Mouse (Mus musculus): ENCODE data around the gene Hspb2.

Gene Hspb2

GRCm38 (mm10) chr9:50750706-50751105 lies 1.4 kb downstream of the Hspb2 start:
- DNase-seq (ENCODE audit: low spot score), result no peak

GRCm38 (mm10) chr9:50746214-50746677 lies 5.9 kb downstream of the Hspb2 start, which contains the start of gene 2310030G06Rik:
TSS of gene 2310030G06Rik (minus strand) at chr9:50746536.
- no peak for DNase-seq (ENCODE audit: low spot score)

DNA sequence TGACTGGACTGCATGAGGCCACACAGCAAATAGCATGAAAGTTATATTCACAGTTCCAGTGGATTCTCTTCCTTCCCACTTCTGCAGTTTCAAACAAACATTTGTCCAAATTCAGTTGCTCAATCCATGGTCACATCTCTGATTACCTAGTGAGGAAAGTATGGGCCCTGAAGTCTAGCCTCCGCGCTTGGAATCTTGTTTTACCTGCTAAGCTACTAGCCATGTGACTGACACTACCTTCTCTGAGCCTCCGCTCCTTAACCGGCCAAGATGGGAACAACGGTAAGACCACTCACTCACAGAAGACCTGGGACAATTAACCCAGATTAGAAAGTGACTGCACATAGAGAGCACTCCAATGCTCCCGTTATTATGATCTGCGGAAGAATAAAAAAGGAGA lies 6.3 kb downstream of the Hspb2 start:
- no peak for DNase-seq (ENCODE audit: low spot score)

DNA sequence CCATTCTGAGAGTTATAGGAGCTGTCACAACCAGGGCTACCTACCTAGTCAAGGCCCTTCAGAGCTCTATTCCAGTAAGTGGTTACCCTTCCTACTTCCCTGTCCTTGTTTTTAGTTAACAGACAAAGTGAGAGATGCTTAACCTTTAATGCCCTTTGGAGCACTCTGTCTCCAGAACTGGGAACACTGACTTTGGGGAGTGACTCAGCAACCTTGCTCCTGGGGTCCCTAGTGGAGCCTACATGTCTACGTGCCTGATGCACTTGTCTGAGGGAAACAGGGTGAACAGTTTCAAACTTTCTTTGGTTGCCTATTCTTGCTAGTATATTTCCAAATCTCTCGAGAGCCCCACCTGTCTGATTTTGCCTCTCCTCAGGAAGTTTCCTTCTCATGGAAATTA lies 9.4 kb downstream of the Hspb2 start:
- DNase-seq (ENCODE audit: low spot score), result no peak

- no peak for DNase-seq (ENCODE audit: low spot score)
These were observed 9.9 kb downstream of the Hspb2 start for GRCm38 (mm10) chr9:50742261-50742660.

DNA sequence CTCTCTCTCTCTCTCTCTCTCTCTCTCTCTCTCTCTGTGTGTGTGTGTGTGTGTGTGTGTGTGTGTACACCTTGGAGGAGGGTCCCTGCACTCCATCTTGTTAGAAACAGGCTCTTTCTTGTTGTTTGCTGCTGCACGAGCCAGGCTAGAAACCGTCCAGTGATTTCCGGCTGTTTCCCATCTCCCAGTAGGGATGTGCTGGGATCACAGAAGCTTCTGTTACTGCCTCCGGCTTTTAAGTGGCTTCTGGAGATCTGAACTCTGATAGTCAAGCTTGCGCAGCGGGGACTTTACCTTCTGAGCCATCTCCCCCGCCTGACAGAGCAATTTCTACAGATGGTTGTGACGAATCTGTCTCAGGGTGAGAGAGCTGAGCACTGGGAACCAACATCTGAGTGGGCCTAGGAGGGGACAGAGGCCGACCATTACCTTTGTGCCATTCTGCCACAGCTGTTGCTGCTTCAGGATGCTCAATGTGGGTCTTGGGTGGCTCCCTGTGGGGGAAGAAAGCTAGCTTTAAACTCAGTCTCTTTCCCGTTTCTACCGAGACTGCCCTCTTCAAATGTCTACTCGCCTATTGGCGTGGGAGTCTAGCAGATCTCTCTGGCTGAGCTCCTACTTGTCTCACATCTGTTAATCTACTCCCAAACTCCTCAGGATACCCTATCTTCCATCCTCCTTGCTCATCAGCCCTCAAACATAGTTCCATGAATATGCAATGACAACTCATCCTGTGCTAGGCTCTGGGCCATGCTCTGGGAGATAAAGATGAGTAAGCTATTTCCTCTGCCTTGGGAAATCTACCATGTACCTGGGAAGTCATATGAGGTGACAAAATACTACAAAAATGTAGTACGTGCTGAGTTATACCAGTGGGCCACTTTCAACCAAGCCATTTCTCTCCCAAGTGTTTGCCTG lies 11.0 kb downstream of the Hspb2 start:
- no peak for DNase-seq (ENCODE audit: low spot score)

- DNase-seq (ENCODE audit: low spot score), result peak; percentile 83
These were observed 13.0 kb downstream of the Hspb2 start, which contains the start of gene Dixdc1 for GRCm38 (mm10) chr9:50738914-50739870. TSS of gene Dixdc1 (minus strand) at chr9:50739517.

- DNase-seq (ENCODE audit: low spot score), result no peak
These were observed 17.2 kb downstream of the Hspb2 start for GRCm38 (mm10) chr9:50734989-50735388.

- DNase-seq (ENCODE audit: low spot score), result no peak
These were observed 19.6 kb downstream of the Hspb2 start for GRCm38 (mm10) chr9:50732560-50732959.

- DNase-seq (ENCODE audit: low spot score), result no peak
These were observed 22.6 kb downstream of the Hspb2 start for GRCm38 (mm10) chr9:50729600-50729999.

DNA sequence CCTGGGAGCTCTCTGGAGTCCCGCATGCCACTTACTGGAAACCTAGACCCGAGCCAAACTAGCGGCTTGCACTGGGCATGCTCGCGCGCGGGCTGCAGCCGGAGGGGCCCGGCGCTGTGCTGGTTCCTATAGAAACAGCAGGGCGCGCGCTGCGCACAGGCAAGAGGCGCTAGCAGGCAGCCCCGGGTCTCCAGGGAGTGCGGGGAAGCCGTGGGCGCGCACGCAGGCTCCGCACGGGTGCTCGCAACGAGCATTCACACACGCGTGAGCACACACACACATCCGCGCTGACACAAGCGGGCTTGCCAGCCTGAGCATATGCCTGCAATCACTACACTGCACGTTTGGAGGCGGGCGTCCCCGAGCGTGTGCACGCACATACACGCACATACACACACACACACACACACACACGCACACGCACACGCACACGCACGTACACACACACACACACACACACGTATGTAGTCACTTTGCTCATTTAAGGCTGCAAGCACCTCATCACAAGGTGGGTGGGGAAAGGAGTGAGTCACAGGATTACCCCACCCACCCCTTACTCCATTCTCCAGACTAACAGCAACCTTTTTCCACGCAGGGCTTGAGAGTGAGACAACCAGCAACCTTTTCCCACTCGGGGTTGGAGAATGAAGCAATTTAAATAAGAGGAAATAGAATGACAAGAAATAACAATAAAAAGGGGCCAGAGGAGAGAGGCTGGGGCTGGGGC lies 24.1 kb downstream of the Hspb2 start:
- DNase-seq (ENCODE audit: low spot score), result no peak

- no peak for DNase-seq (ENCODE audit: low spot score)
These were observed 24.8 kb downstream of the Hspb2 start for GRCm38 (mm10) chr9:50727171-50727924.

DNA sequence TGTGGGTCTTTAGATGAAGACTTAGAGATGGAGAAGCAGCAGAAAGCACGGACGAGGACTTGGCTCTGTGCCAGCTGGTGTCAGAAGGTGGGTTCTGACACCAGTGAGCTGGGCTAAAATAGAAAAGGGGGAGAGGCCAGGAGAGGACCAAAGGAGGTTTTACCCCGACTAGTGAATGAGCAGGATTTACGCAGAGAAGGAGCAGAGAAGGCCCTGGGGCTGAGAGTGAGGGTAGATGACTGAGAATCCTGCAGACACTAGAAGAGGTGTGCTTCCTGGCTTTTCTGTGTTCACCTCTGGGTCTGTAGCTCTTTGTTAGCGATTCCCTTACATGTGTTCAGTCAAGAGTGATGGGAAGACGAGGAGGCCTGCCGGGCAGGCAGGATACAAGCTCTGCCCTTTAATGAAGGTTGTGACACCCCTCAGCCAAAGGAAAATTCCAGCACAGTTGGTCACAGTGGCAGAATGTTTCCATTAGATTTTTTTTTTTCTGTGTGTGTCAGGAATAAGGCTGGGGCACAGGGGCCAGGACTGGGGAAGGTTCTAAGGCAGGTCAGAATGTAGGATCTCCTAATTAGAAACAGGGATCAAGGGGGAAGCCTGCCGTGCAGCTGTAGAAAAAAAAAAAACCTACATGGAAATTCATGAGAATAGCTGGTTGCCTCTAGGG lies 26.1 kb downstream of the Hspb2 start:
- DNase-seq (ENCODE audit: low spot score), result no peak

DNA sequence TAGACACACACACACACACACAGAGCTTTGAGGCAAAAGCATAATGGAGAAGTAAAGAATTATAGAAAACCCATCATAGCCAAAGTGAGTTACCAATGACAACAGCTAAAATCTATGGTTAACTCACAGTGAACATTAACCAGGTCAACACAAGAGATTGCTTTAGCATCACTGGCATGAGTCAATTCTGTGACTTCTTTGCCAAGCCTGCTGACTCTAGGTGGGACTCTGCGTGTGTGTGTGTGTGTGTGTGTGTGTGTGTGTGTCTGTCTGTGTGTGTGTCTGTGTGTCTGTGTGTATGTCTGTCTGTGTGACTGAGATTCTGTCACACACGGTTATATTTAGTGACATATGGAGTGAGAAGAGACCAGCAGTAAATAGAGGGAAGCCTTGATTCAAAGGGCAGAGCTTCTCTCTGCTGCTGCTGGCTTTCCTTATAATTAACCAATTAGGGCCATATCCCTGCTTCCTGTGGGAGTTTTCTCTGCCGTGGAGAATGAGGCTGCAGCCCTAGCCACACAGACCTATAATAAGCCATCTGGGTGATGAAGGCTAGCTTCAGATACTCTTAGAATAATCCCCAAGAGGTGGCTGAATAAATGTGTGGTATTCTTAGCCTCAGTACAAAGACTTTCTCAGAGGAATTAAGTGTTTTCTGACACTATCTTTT lies 27.4 kb downstream of the Hspb2 start:
- DNase-seq (ENCODE audit: low spot score), result no peak

GRCm38 (mm10) chr9:50724147-50724546 lies 28.0 kb downstream of the Hspb2 start:
- DNase-seq (ENCODE audit: low spot score), result no peak

- DNase-seq (ENCODE audit: low spot score), result no peak
These were observed 28.7 kb downstream of the Hspb2 start for GRCm38 (mm10) chr9:50723406-50723805.

DNA sequence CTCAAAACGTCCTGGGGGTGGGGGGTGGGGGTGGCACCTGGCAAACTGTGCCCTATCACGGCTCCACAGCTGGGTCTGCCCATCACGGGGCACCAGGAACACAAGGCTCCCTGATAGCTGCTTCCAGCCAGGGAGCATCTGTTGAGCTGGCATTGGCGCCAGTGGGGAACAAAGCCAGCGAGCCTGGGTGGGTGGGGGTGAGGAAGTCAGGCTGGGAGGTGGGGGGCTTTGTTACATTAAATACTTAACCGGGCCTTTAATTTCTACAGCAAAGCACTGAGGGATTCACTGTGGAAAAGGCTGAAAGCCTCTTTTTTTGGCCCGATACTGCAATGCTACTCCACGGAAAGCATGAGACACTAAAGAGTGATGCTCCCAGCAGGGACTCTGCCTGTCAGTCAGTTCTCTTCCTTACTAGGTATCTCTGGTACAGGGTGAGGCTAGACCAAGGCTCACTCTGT lies 29.7 kb downstream of the Hspb2 start:
- no peak for DNase-seq (ENCODE audit: low spot score)

- DNase-seq (ENCODE audit: low spot score), result no peak
These were observed 31.1 kb downstream of the Hspb2 start for GRCm38 (mm10) chr9:50721061-50721460.

DNA sequence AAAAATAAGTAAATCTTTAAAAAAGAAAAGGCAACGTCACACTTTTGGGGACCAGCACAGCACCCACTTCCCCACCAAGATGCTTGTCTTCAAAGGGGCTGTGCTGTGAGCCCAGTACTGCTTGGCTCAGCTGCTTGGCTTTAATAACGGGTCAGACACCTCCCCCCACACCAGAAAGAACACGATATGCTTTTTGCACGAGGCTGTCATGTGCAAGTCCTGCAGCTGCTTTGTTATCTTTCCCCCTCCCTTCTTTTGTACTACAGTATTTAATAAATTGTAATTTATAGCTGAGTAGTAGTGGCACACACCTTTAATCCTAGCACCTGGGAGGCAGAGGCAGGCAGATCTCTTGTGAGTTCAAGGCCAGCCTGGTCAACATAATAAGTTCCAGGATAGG lies 33.3 kb downstream of the Hspb2 start:
- no peak for DNase-seq (ENCODE audit: low spot score)

DNA sequence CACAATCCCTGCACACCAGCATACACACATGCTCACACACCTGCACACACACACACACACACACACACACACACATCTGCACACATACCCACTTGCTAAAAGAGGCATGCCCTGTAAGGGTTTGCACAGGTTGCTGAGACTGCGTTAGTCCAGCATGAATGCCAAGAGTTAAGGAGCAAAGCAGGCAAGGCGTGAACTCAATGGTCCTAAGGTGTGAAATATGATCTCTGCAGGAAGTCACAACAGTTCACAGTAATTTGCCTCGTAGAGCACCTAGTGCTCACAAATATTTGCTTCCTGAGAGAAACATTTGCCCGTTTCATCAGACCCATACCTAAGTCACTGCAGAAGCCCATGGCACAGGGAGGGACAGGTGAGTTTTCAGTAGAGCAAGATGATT lies 38.0 kb downstream of the Hspb2 start:
- no peak for DNase-seq (ENCODE audit: low spot score)

Measured in urinary bladder, postnatal 10 days (tissue).